Mouse (Mus musculus) cortical plate, adult 2 months (tissue): ENCODE results near the gene Igfals. TPM values are rescaled to one million over a fixed set of nuclear protein-coding genes. Genes with fewer than 3 reads are reported as not detected.

Experiments
- H3K27ac ChIP-seq: fragments of 200-500 bp; 2 replicates; pipeline ENCODE4 v1.5.1; 2012; ENCODE audit warnings: low read length, control low read depth, inconsistent platforms; ENCODE audit not compliant: insufficient read depth
- H3K4me1 ChIP-seq: fragments of 200-500 bp; 2 replicates; pipeline ENCODE4 v1.6.1; 2011; ENCODE audit warnings: low read length; ENCODE audit not compliant: control insufficient read depth, insufficient read depth
- H3K4me3 ChIP-seq: fragments of 200-500 bp; 2 replicates; pipeline ENCODE4 v1.5.1; 2011; ENCODE audit warnings: mild to moderate bottlenecking, low read length, control low read depth; ENCODE audit not compliant: insufficient read depth
- CTCF ChIP-seq: fragments of 200-500 bp; IDR thresholded peaks from 2 replicates; pipeline ENCODE4 v1.5.1; 2011; ENCODE audit warnings: mild to moderate bottlenecking, control low read depth, low read length; ENCODE audit not compliant: insufficient read depth; ENCODE audit errors: extremely low read depth
- POLR2A ChIP-seq: fragments of 200-500 bp; IDR thresholded peaks from 2 replicates; pipeline ENCODE4 v1.6.1; 2011; ENCODE audit warnings: mild to moderate bottlenecking, low read length, control low read depth; ENCODE audit not compliant: insufficient read depth; ENCODE audit errors: extremely low read depth
- polyA plus RNA-seq: library from polyadenylated mRNA; depleted of rRNA; stranded (reverse); fragments of >200 nt; gene quantifications from 2 replicates; pipeline ENCODE4 v1.2.3, GENCODE M21; 2012

Gene Igfals
- polyA plus RNA-seq, 1 experiment = not detected

DNA sequence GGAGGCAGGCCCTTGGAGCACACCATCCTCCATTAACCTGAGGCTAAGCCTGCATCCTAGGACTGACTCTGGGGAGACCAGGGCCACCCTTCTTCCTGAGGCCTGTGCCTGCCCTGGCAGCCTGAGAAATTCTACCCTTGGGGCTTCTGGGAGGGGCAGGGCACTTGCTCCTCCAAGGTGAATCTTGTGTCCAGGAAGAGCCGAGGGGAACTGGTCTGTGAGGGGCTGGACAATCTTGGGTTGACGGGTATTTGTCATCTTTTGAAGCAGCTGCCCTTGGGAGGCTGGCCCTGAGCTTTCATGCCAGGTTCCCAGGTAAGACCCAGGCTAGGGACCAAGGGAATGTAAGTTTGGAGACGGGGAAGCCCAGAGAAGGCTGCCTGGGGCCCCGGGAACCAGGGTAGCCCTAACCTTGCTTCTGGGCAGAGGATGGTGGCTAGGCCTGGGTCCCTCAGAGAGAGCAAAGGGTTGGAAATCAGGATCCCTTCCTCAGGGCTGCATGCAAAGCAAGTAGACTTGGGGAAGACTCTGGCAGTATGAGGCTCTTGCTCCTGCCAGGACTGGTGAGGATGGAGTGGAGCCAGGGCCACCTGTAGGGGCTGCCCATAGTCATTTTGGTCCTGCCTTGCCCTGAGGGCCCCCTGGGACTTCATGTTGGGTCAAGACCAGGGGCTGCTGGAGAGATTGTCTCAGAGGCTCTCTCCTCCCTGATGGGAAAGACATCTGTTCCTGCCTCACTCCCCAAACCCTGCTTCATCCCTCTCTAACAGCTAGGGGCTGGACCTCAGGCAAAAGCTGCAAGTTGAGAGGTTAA, 32.5 kb downstream of the Igfals start:
- H3K27ac ChIP-seq = no peak overlapping the region
- H3K4me1 ChIP-seq = peaks cover 5% of the 10 kb centered on the region; the same call in 1 of the 2 replicates
- peak overlapping the region; percentile 80; the same call in 1 of the 2 replicates for H3K4me3 ChIP-seq
- no peak for TF ChIP-seq CTCF
- no peak; the same call in 1 of the 2 replicates for TF ChIP-seq POLR2A

DNA sequence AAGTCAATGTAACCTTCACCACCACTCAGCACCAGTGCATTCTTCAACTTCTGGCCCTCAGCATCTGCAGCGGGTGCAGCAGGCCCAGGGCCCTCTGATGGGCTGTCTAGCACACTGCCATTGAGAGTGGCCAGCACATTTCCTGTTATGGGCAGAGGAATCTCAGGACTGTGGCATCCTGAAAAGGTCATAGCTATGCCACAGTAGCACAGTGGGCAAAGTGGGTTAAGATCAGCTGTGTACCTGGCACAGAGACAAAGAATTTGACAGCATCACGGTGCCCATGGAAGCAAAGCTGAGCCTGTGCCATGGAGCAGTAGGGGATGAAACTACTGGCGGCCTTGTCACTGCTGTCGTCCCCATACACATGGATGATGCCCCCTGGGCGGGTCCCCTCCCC, 33.4 kb downstream of the Igfals start:
- no peak overlapping the region for H3K4me3 ChIP-seq
- no peak overlapping the region for H3K27ac ChIP-seq
- H3K4me1 ChIP-seq = peaks cover 5% of the 10 kb centered on the region; the same call in 1 of the 2 replicates
- TF ChIP-seq POLR2A = no peak
- no peak for TF ChIP-seq CTCF

DNA sequence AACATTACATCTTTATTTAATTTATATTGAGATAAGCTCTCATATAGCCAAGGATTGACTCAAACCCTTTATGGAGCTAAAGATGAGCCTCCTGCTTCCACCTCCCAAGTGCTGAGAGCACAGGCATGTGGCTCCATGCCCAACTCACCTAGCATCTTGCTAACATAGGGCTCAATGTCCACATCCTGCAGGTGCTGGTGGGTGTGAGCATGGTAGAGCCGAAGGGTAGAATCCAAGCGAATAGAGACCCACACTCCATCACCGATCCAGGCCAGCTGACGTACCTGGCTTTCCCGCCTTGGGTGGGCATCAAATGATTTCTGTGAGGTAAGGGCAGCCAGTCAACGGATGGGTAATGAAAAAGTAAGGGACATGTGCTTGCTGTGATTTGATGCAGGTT, 34.2 kb downstream of the Igfals start:
- H3K27ac ChIP-seq = no peak overlapping the region
- TF ChIP-seq POLR2A = no peak
- TF ChIP-seq CTCF = no peak
- no peak overlapping the region for H3K4me3 ChIP-seq
- H3K4me1 ChIP-seq = peaks cover 5% of the 10 kb centered on the region; the same call in 1 of the 2 replicates

DNA sequence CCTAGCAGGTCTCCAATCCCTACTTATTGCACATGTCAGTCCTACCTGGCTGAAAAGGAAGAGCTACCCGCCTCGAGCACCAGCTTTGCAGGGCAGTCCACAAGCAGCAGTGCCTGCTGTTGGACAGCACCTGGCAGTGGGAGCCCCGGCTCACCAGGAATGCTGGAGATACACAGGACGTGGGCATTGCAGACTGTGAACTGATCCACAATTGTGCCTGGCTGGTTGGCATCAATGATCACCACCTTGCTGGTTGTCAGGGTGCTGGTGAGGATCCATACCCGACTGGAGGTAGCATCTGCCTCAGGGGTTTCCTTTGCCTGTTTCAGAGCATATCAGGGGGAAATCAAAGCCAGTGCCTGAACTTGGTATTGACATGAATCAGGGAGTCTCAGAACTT, 36.3 kb downstream of the Igfals start:
- Histone ChIP-seq H3K27ac (no peak overlapping the region), H3K4me3 (no peak overlapping the region), H3K4me1 (peaks cover 3% of the 10 kb centered on the region; the same call in 1 of the 2 replicates)
- TF ChIP-seq POLR2A (no peak), CTCF (no peak)

DNA sequence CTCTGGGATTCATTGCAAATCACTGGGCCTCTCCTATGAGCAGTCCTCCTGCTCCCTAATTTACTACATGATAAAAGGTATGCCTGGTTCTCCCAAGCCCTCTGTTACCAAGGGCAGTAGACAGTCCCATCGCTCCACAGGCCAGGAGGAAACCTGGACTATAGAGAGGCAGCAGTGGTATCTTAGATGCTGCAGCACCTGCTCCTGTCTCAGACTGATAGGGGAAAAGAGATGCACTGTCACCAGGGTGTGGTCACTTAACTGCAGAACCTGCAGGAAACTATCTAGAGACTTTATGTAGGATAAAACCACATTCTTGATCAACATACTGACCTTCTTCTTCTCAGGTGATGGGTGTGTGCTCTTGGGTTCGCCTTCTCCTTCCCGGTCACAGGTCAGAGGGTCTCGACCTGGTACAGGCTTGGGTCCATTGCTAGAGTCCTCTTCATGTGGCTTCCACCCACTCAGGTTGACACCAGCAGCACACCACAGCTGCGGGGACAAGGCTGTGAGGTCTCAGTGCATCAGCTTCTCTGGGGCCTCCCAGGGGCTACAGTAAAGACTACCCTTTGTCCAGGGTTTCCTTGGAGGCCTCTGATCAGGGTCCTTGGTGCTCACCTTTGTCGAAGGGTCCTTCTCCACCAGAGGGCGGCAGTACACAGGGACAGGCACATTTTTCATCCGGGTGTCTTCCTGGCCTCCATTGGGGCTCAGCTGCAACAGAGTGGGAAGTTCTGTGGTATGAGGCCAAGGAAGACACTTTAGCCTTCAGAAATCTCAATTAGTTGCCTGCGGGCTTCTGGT, 37.1 kb downstream of the Igfals start:
- Histone ChIP-seq H3K4me3 (no peak overlapping the region), H3K27ac (no peak overlapping the region), H3K4me1 (0 out of 2 replicates have a peak, but pooled peaks cover 2% of the 10 kb centered on the region)
- TF ChIP-seq CTCF (peak; percentile 16; the same call in 1 of the 2 replicates), POLR2A (no peak)

DNA sequence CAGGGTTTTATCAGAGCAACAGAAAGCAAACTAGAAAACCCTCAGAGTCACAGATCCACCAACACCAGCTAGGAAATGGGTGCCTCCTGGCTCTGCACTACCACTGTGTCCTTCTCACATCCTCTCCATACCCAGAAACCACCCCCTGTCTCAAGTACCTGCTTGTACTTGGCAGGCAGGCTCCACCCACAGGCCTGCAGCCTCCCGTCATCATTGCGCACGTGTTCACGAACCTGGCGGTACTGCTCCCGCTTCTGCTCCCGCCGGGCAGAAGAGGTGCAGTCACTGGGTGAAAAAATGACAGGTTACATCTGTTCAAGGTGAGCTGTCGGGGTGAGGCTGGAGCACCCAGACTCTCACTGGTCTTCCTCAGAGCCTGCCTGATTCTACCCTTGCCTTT, 38.0 kb downstream of the Igfals start:
- Histone ChIP-seq H3K4me3 (no peak overlapping the region), H3K27ac (no peak overlapping the region), H3K4me1 (0 out of 2 replicates have a peak, but pooled peaks cover 2% of the 10 kb centered on the region)
- TF ChIP-seq POLR2A (no peak), CTCF (no peak)

DNA sequence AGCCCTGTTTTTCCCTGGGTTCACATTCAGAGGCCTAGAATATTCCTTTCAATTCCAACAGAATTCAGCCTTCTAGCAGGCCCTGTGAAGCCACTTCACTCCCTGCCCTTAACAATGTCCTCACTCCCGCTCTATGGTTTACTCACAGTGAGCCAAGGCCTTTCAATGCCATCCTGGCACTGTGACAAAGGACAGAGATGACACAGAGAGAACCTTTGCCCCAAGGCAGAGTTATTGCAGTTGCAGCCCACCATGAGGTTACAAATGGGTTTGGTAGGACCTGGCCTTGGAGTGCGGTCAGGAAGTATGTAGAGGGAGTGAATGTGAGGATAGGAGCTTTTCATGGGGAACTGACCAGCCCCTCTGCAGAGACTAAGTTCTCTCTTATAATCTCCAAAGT, 41.8 kb downstream of the Igfals start:
- TF ChIP-seq CTCF (no peak), POLR2A (no peak)
- Histone ChIP-seq H3K27ac (no peak overlapping the region), H3K4me1 (no peaks in the 10 kb centered on the region), H3K4me3 (no peak overlapping the region)

DNA sequence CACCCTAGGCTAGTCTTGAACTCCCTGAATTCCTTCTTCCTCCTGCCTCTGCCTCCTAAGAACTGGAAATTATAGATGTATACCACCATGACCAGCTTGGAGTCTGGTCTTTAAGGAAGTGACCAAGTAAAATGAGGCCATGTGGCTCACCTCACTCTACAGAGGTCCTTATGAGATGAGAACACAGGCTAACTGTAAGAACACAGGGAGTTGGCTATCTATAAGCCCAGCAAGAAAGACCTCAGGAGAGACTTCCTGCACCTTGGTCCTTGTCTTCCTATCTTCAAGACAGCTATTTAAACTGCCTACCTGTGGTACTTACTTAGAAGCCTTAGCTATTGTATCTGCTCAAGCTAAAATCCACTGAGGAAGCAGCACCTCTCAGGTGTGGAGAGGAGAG, 48.2 kb downstream of the Igfals start:
- Histone ChIP-seq H3K4me3 (no peak overlapping the region), H3K4me1 (no peaks in the 10 kb centered on the region), H3K27ac (no peak overlapping the region)
- no peak for TF ChIP-seq POLR2A
- TF ChIP-seq CTCF = no peak

DNA sequence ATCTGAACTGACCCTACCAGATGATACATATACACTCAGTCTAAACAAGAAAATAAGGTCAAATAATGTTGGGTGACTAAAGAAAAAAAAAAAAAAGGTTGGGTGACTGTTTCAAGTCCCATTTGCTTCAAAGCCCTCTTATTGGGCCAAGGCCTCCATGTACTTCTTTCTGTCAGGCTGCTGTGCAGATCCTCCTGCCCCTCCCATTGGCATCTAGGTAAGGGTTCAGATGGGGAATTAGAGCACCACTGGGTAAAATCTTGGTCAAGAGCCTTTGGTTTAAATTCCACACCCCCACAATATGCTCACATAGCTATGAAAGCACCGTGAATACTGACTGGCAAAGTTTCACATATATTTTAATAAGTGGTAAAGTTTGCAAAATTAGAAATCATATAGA, 57.4 kb downstream of the Igfals start:
- TF ChIP-seq CTCF (no peak), POLR2A (no peak)

More for the DNA sequence above, 57.4 kb downstream of the Igfals start:
- peaks cover 2% of the 10 kb centered on the region for H3K4me1 ChIP-seq
- no peak overlapping the region for H3K4me3 ChIP-seq
- H3K27ac ChIP-seq = no peak overlapping the region
